Mouse (Mus musculus) frontal cortex, postnatal 36 days (tissue): ENCODE results near the gene Hsd11b1.
"Not testable (repeated sequence)": the region's sequence is repeated elsewhere in the genome, so short reads cannot be mapped to it uniquely, and the experiment has no call there.

Experiments
- DNase-seq, 2 experiments: peaks; one replicate each; pipeline ENCODE4 v3.0.0; 2022; ENCODE audit warnings: low spot score in 2 of 2

Gene Hsd11b1

DNA sequence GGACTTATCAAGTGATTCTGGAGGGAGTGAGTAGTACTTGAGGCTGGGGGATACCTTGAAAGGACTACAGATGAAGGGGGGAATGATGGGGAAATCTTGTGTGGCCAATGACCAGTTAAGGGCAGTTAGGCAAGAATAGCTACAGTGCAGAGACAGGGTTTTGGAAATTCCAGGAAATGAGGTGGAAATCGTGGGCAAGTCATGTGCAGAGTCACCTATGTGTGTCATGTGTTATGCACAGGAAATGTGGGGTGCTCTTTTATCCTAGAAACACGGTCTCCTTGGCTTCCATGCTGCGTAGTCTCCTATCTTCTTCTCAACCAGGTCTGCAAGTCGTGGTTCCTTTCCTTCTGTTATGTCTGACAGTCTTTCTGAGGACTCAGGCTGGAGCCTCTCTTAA, 15.6 kb upstream of the Hsd11b1 start:
- no peak for DNase-seq

DNA sequence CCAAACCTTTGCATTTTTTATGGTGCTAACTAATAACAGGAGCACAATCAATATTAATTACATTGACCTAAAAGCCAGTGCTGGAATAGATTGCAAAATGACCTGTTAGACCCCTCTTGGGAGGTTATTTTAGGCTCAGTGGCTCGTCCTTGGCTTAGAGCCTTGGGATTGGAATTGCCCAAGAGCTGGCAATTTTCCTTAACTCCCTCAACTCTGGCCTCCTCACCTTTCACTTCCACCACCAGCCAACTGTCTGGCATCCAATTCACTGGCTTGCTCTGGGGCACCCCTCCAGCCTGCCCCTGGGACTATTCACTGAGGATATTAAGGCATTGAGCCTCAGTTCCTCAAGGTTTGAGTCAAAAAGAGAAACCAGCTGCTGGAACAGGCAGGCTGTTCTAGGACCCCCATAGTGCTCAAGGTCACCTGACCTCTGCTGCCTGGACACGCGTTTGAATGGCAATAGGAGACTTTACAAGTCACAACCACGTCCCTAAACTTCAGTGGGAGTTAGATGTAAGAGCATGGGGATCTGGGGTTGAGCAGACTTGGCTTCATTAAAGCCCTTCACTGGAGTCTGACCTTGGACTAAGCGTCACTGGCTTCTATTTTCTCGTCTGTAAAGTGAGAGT, 14.7 kb upstream of the Hsd11b1 start:
- no peak for DNase-seq

DNA sequence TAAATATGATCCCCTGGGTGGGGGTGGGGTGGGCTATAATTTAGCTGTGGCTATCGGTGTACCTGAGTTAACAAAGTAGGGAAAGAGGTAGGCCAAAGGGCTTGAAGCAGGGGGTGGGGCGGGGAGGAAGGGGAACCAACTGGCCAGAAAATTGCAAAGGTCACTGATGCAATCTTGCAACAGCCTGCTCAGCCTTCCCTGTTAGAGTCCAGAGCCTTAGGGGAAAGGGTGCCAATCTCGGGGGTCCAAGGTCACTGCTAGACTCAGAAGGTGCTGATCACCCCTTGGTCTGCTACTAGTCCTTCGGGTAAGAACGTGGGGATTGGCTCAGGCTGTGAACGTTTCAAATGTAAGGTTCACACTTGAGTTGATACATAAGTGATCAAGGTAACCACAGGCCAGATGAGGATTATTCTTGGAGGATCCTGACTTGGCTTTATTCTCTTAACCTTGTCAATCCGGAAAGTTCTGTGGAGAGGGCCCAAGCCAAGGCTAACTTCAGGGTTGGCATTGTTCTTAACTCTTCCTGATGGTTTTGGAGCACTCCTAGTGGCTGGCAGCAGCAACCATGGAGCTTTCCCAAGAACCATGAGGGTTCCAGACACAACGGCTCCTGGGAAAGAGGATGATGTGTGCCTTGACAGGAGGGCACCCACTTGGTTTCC, 10.7 kb upstream of the Hsd11b1 start:
- no peak for DNase-seq

DNA sequence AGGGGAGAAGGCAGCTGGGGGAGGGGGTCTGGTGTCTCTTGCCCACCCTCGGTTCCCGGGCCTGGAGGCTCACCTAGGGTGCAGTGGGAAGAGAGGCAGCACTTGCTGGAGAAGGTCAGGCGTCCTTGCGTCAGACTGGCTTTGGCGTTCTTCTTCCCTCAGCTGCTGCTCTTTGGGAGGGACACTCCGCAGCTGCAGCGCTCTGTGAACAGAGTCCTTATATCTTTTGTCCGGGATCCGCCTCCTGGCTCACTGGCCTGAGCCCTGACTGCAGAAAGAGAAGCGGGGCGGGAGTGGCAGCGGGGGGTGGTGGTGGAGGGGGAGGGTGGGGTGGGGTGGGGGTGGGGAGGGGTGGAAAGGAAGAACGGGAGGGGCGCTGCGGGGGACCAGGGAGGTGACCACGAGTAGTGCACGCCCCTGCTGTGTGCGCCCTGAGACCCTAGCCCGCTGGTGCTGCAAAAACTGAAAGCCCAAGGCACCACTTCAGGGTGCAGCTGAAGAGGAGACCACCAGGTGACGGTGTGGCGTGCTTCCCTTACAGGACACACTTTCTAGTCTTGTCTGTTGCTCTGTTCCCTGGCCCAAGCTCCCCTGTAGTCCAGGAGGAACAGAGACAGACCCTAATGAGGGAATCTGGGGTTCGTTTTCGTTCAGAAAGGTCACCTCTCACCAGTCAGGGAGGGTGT, 9.2 kb upstream of the Hsd11b1 start, which contains the start of gene G0s2:
TSS of gene G0s2 (minus strand) at position 302 of the 686 bp plus-strand sequence.
- DNase-seq, result peak; percentile 46 to 49

DNA sequence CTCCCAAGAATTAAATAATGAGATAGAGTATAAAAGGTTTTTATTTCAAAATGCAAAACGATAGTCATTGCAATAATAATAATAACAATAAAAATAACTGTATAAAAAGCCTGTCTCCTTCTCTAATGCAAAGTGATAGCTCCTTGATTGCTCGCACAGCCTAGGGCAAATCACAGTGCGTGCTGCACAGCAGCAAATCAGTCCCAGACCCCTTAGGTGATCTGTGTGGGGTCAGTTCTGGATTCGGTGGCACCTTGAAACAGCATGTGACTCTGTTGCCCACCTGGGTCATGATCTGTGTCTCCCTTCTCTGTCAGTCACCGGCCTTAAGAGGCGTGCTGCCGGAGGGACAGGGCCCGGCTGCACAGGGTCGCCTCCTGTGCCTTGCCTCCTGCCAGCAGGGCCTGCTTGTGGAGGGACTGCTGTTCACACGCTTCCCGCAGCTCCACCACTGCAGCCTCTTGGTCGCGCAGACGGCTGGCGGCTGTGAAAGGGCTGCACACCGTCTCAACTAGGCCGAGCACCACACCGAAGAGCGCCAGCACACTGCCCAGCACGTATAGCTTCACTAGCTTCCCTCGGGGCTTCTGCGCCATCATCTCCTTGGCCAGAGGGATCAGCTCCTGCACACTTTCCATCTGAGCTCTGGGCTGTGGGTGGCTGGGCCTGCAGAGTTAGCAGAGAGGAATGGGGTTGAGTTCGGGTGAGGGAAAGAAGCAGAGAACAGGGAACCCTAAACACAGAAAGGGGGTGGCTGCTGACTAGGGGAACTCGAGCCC, 8.5 kb upstream of the Hsd11b1 start:
- DNase-seq, result peak in 1 of 2 experiments; percentile 17

DNA sequence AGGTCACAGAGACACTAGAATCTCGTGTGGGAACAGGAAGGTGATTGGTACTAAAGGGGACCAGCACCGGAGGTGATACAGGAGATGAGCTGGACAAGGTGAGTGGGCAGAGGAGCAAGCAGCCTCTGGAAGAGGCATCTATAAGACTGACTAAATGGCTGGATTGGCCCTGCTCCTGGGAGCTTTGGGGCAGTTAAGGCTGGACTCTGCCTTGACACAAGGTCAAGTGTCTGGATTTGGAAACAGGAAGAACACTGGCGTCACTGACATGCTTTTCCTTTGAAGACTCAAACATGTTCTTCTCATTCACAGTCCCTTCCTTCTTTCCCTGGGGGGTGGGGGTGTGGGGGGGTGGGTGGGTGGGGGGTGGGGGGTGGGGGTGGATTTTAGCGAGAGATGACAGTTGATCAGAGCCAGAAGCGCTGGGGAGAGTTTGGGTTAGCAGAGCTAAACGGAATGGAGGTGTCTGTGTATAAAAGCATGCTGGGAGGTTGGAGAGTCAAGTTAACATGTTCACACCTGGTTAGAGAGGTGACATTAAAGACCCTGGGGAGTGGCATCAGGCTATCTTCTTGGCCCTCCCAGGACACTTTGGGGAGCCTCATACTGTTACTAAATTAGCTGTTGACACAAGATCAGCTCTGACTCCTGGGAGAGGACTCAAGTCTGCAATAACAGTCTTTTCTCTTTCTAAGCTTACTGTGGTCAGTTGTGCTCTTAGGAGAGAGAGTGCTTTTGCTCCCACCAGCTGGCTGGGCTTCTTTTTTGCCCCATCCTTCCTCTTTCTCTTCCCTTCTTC, 7.3 kb upstream of the Hsd11b1 start:
- no peak for DNase-seq

DNA sequence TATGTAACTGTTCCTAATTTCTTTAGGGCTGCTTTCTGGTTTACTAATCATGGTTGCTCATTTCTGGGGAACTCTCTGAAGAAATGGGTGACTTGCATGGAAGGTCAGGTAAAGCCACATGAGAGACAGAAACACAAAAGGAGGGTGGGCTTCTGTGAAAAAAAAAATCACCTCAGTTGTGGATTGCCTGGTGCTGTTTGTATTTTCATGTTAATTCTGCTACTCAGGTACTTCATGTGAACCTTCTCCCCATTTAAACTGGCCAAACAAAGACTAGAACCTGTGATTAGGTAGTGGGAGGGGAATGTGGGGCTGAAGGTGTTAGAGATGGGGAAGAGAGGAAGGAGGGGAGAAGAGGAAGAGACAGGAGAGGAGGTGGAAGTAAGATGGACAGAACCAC, 1.9 kb upstream of the Hsd11b1 start:
- no peak for DNase-seq

DNA sequence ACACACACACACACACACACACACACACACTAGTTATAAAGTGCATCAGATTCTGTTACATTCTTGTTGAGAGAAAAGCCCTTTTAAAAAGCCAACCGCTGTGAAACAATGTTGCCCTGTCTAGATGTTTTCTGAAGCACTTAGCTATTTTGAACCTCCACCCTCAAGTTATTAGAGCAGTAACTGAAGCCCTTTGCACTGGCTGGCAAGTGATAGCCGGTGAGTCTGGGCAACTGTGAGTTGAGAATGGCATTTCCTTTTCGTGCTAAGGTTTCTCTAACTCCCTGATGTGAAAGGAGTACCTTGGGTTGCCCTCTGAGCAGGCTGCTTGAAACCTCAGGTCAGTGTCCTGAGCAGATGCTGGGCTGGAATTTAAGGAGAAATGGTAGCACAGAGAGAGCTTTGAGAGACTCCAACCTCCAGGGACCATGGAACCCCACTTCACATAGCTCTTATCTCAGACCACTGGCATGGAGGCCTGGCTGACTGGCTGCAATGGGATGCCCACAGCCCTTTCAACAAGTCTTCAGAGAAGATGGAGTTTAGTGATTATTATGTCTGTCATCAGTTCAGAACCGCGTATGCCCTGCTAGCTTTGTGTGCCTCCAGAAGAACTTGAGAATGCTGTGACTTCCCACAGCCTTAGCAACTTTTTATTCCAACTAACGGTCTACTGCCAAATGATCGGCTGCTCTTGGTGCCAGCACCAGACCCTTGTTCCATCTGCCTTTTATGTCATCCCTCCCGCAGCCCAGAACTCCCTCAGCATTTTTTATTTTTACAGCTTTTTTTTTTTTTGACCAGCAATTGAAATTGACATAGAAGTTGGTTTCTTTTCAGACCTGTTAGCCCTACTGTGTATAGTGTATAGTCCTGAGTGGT, 608 bp downstream of the Hsd11b1 start:
- no peak for DNase-seq

DNA sequence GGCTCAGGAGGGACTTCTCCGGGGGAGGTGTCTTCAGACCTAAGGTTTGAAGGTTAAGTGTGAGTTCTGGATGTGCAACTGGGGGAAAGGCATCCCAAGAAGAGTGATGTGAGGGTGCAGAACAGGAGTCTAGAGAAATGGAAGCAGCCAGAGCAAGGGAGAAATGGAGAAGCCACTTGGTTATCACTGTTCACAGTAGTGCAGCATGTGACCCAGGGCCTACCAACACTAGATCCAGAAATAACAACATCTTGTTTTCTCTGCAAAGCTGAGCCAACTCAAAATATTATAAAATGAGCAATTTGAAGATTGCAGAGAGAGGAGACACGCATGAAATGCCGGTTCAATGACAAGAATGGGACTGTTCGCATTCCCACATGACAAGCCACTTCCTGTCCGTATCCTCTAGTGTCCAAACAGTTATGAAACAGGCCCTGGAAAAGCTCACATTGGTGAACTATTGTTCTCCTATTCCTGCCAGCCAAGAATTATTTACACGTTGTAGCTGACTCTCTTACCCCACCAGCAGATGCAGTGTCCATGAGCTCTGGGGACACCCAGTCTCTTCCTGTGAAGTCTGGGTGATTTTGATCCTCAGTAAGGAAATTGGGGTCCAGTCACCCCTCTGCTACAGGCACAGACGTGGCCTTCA, 1.9 kb downstream of the Hsd11b1 start:
- no peak for DNase-seq

DNA sequence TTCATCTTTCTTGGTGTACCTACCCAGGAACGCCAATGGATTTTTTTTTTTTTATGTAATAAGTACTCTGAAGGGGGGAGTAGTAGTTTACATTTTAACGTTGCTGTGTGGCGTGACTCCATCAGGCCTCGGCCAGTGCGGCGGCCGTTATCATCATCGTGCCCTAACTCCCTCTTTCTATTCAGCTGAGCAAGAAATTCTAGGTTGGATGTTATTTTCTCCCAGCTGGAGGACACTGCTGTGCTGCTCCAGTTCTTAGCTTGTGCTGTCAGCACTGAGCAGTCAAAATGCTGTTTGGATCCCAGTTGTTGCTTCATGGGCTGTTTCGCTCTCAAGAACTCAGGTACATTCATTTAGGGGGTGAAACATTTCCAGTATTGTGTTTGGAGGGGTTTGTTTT, 4.3 kb downstream of the Hsd11b1 start:
- DNase-seq, result no peak

DNA sequence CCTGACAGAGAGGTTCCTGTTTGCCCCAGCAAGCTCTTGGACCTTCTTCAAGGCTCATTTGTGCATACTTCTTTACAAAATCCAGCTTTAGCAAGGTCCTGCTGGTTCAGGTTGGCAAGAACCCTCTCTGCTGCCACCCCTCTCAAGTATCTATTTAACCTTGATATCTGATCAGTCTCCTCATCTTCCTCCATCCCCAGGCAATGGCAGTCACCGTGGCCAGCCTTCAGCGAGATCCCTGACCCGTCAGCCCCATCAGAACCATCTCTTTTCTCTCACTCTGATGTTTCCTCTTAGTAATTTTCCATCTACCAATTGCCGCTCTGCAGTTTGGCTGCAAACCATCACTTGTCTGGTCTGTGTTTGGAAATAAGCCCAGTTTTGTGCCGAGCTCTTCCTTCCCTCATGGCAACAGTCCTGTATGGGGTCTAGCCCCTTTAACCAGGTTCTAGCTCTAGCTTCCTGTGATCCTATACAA, 7.2 kb downstream of the Hsd11b1 start:
- DNase-seq, result no peak

DNA sequence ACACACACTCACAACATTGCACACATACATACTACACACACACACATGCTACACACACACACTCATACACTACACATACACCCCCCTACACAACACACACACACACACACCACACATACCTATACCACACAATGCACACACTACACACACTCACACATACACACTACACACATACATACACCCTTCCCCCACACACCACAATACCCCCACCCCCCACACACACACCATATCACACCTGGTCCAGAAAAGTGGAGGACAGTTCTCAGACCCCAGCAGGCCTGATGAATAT, 7.6 kb downstream of the Hsd11b1 start:
- DNase-seq, result no peak

DNA sequence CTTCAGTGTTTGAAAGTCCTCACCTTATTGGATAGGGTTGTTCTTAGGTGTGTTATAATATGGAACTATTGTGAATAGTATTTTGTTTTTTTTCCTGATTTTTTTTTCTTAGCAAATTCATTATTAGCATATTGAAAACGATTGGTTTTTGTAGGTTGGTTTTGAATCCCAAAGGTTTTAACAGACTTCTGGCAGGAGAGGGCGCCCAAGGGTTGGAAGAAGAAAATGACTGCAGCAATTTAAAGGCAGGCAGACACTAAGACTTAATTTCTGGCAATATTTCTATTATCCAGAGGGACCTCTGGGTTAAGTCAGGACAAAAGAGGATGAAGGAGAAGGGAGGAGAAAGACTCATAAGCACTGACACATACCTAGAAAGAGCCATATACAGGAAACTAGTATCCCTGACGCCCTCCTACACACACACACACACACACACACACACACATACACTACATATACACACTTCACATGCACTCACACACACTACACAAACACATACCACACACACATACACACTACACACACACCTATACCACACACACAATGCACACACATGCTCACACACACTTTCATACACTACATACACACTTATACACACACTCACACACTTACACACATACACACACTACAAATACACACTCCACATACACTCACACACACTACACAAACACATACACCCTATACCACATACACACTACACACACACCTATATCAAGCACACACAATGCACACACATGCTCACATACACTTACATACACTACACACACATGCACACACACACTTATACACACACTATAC, 8.2 kb downstream of the Hsd11b1 start:
- peak; percentile 68 to 74 for DNase-seq

DNA sequence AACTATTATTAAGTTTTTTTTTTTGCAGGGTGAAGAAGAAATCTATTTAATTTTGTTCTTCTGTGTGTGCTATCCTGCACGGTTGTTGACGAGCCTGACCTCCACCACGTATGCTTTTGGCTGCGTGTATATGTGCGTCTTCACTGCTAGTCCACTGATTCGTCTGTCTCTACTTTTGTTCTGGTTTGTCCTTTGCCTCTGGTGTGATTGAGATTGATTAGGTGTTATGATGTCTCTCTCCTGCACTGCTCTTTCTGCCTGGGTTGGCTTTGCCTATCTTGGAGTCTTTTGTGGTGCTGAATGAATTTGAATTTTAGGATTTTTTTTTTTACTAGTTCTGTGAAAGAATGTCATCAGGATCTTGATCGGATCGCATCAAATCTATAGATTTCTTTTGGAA, 8.8 kb downstream of the Hsd11b1 start:
- no peak for DNase-seq

DNA sequence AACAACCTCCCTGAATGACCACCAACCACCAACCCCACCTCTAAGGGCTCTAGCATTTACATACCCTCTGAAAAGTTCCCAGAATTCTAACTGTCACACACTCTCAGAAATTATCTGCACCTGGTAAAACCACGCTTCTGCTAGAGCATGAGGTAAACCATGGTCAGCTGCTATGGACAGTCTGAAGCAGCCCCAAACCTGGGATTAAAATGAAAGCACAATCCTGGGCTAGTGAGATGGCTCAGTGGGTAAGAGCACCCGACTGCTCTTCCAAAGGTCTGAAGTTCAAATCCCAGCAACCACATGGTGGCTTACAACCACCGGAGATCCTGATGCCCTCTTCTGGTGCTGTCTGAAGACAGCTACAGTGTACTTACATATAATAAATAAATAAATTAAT, 10.0 kb downstream of the Hsd11b1 start:
- not testable (repeated sequence) for DNase-seq

DNA sequence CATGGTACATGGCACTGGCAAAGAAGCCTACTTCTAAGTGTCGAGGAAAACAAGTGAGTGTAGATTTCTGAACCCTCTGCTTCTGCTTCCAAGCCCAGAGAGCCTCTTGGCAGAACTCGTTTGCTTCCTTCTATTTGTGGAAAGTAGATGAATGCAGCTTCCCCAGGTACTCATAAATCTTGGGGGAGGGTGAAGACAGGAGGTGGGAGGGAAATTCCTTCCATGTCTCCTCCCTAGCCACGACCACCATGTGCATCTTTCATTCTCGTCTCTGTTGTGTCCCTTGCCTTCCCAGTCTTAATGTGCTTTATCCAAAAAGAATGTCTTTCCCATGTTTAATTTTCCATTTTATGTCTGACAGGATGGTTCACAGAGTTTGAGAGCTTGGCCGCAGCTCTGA, 11.3 kb downstream of the Hsd11b1 start:
- DNase-seq, result no peak

DNA sequence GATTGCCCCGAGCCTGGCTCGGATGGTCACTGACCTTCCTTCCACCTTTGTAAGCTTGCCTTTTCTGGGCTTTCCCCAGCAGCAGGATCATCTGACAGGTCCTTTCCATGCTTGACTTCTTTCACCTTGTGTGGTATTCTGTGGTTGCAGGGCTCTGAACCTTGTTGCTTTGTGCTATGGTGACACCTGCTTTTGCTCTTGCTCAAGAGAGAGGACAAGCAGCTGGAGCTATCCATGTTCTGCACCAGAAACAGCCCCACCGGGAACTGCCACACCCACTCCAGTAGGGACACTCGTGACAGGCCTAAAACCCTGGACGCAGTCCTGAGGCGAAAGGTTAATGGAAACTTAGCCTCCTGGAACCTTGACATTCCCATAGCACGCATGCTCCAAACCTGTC, 12.5 kb downstream of the Hsd11b1 start:
- no peak for DNase-seq

DNA sequence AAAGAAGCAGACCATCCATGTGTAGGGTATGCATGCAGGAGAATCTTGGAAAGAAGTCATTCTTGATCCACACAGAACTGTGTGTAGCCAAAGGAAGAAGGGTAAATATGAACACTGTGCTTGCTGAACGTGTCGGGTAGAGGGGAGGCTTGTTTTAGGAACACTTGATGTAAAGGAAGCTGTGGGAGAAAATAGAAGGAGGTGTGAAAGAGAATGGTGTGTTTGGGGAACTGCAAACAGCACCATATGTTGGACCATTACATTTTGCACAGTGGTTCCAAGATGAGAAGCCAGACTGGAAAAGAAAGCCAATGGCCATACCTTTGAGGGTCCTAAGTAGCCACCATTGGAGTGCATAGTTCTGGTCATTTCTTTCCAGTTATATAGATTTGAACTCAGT, 13.8 kb downstream of the Hsd11b1 start:
- DNase-seq, result peak in 1 of 2 experiments; percentile 53

DNA sequence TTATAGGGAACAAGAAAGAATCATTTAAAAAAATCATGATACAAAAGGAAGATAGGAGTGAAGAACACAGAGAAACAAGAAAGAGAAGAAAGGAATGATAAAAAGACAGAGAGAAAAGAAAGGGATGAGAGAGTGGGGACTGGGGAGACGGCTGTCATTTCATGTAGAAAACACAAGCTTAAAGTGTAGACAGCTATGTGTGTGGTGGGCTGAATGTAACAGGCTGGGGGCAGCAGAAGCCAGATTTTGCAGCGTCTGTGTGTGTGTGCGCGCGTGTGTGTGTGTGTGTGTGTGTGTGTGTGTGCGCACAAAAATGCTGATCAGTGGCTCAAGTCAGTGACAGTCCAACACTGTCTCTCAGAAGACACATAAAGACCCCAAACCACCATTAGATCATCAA, 19.6 kb downstream of the Hsd11b1 start:
- no peak for DNase-seq
